Mouse (Mus musculus) thymus, adult 2 months (tissue): ENCODE results near the gene Lrba. TPM values are rescaled to one million over a fixed set of nuclear protein-coding genes. Genes with fewer than 3 reads are reported as not detected.

Experiments used
- DNase-seq: peaks from one replicate; pipeline ENCODE4 v3.0.0; 2021
- H3K27ac ChIP-seq: fragments of 200-500 bp; 2 replicates; pipeline ENCODE4 v1.5.1; 2012; ENCODE audit warnings: low read length, control low read depth; ENCODE audit not compliant: control insufficient read depth, insufficient read depth
- H3K27me3 ChIP-seq: fragments of 200-500 bp; 2 replicates; pipeline ENCODE4 v1.6.1; 2012; ENCODE audit warnings: mild to moderate bottlenecking, low read length, moderate library complexity, mixed read lengths; ENCODE audit not compliant: control insufficient read depth, insufficient read depth
- H3K36me3 ChIP-seq: fragments of 200-500 bp; 2 replicates; pipeline ENCODE4 v1.6.1; 2012; ENCODE audit warnings: mild to moderate bottlenecking, low read length, moderate library complexity; ENCODE audit not compliant: control insufficient read depth, insufficient read depth
- H3K4me1 ChIP-seq: fragments of 200-500 bp; replicated peaks from 2 replicates; pipeline ENCODE4 v1.6.1; 2012; ENCODE audit warnings: low read length; ENCODE audit not compliant: control insufficient read depth, insufficient read depth
- H3K4me3 ChIP-seq: fragments of 200-500 bp; 2 replicates; pipeline ENCODE4 v1.5.1; 2012; ENCODE audit warnings: mild to moderate bottlenecking, low read length, control low read depth, moderate library complexity; ENCODE audit not compliant: control insufficient read depth, insufficient read depth
- CTCF ChIP-seq: fragments of 200-500 bp; IDR thresholded peaks from 2 replicates; pipeline ENCODE4 v1.5.1; 2012; ENCODE audit warnings: mild to moderate bottlenecking, control low read depth, low read length, moderate library complexity, borderline replicate concordance; ENCODE audit not compliant: control insufficient read depth, poor library complexity, insufficient read depth; ENCODE audit errors: extremely low read depth
- POLR2A ChIP-seq: fragments of 200-500 bp; IDR thresholded peaks from 2 replicates; pipeline ENCODE4 v1.6.1; 2012; ENCODE audit warnings: mild to moderate bottlenecking, low read length, control low read depth, moderate library complexity; ENCODE audit not compliant: control insufficient read depth, poor library complexity, insufficient read depth; ENCODE audit errors: extremely low read depth
- WGBS: fragments of 180-500 bp; shearing (Covaris S2); methylation state at CpG from one replicate; pipeline ENCODE4 v1.1.7; 2018; 5-methylcytosine and 5-hydroxymethylcytosine counted together
- polyA plus RNA-seq: library from polyadenylated mRNA; depleted of rRNA; stranded (reverse); fragments of >200 nt; gene quantifications from 2 replicates; pipeline ENCODE4 v1.2.3, GENCODE M21; 2012

The Lrba gene
- polyA plus RNA-seq, 1 experiment, result 14.5 TPM

GRCm38 (mm10) chr3:86745769-86746512 is 521.5 kb downstream of the Lrba start:
- no peaks in the 10 kb centered on the region for H3K27me3 ChIP-seq
- no peaks in the 10 kb centered on the region for H3K36me3 ChIP-seq
- H3K27ac ChIP-seq, result no peak overlapping the region
- H3K4me1 ChIP-seq, result no peaks in the 10 kb centered on the region
- TF ChIP-seq POLR2A, result no peak
- no peak for TF ChIP-seq CTCF
- no peak for DNase-seq
- WGBS, result 95% methylated on average over 10 of the region's 10 CpGs
- no peak overlapping the region for H3K4me3 ChIP-seq

GRCm38 (mm10) chr3:86750652-86751051 is 526.2 kb downstream of the Lrba start:
- no peak for TF ChIP-seq POLR2A
- no peak for TF ChIP-seq CTCF

GRCm38 (mm10) chr3:86754178-86754577 is 529.7 kb downstream of the Lrba start:
- Histone ChIP-seq H3K4me3 (no peak overlapping the region), H3K27me3 (no peaks in the 10 kb centered on the region), H3K36me3 (no peaks in the 10 kb centered on the region), H3K27ac (no peak overlapping the region), H3K4me1 (no peaks in the 10 kb centered on the region; the same call in 1 of the 2 replicates)
- WGBS, result 50% methylated on average over 6 of the region's 6 CpGs
- TF ChIP-seq CTCF, result no peak
- no peak for TF ChIP-seq POLR2A
- DNase-seq, result no peak

More at GRCm38 (mm10) chr3:86750652-86751051, 526.2 kb downstream of the Lrba start:
- no peak overlapping the region for H3K27ac ChIP-seq
- no peaks in the 10 kb centered on the region for H3K27me3 ChIP-seq
- WGBS, result 92% methylated on average over 7 of the region's 7 CpGs
- no peaks in the 10 kb centered on the region; the same call in 1 of the 2 replicates for H3K4me1 ChIP-seq
- no peak overlapping the region for H3K4me3 ChIP-seq
- DNase-seq, result no peak
- H3K36me3 ChIP-seq, result no peaks in the 10 kb centered on the region

- H3K36me3 ChIP-seq, result no peaks in the 10 kb centered on the region
- DNase-seq, result no peak
- H3K4me3 ChIP-seq, result no peak overlapping the region
- no peak for TF ChIP-seq POLR2A
- TF ChIP-seq CTCF, result no peak
- WGBS, result 71% methylated on average over 14 of the region's 14 CpGs
- no peaks in the 10 kb centered on the region; the same call in 1 of the 2 replicates for H3K4me1 ChIP-seq
- no peak overlapping the region for H3K27ac ChIP-seq
- H3K27me3 ChIP-seq, result no peaks in the 10 kb centered on the region
Observed at GRCm38 (mm10) chr3:86754595-86755557, 530.4 kb downstream of the Lrba start.

- DNase-seq, result no peak
- WGBS, result 87% methylated on average over 1 of the region's 1 CpGs
- H3K27ac ChIP-seq, result no peak overlapping the region
- no peaks in the 10 kb centered on the region for H3K27me3 ChIP-seq
- TF ChIP-seq POLR2A (no peak), CTCF (no peak)
- H3K4me3 ChIP-seq, result no peak overlapping the region
- no peaks in the 10 kb centered on the region for H3K36me3 ChIP-seq
- no peaks in the 10 kb centered on the region; the same call in 1 of the 2 replicates for H3K4me1 ChIP-seq
Observed at GRCm38 (mm10) chr3:86756548-86756947, 532.1 kb downstream of the Lrba start.

- Histone ChIP-seq H3K4me3 (no peak overlapping the region), H3K36me3 (no peaks in the 10 kb centered on the region), H3K27ac (no peak overlapping the region), H3K4me1 (no peaks in the 10 kb centered on the region; the same call in 1 of the 2 replicates), H3K27me3 (no peaks in the 10 kb centered on the region)
- 12% methylated on average over 6 of the region's 6 CpGs for WGBS
- DNase-seq, result no peak
- no peak for TF ChIP-seq POLR2A
Observed at GRCm38 (mm10) chr3:86758727-86759126, 534.2 kb downstream of the Lrba start.
